Mouse (Mus musculus): Measurements from ENCODE around the gene Dppa3. TPM values are rescaled to one million over a fixed set of nuclear protein-coding genes. Genes with fewer than 3 reads are reported as not detected.
A peak's percentile ranks its signal among the peaks of the same experiment; 100 is the strongest.
"Not testable (repeated sequence)": the region's sequence is repeated elsewhere in the genome, so short reads cannot be mapped to it uniquely, and the experiment has no call there.

Gene Dppa3
- total RNA-seq, 2 experiments from 2014 or later = not detected

- ATAC-seq (replicated peaks; ENCODE audit: low FRiP score, low TSS enrichment, poor library complexity, severe bottlenecking) = no peak
These were observed 17.5 kb upstream of the Dppa3 start for GRCm38 (mm10) chr6:122608434-122609376.

DNA sequence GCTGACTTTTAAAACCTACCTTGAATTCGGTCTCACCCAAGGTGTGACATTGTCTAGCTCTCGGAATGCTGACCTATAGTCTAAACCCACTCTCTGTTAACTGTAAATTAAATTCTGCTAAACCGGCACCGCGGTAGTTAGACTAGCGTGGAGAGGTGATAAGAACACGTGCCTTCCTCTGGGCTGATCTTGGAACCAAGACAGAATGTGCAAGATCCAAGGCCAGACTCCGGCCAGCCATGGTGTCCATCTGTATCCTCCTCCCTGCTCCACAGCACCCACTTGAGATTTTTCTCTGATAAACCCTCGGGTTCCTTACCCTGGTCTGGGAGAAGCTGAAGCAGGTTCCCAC lies 16.9 kb upstream of the Dppa3 start:
- ATAC-seq (replicated peaks; ENCODE audit: low FRiP score, low TSS enrichment, poor library complexity, severe bottlenecking) = peak; percentile 31

GRCm38 (mm10) chr6:122609771-122610170 lies 16.4 kb upstream of the Dppa3 start, which contains the start of gene Gdf3:
TSS of gene Gdf3 (minus strand) at chr6:122610087.
- ATAC-seq (replicated peaks; ENCODE audit: low FRiP score, low TSS enrichment, poor library complexity, severe bottlenecking) = peak; percentile 82

DNA sequence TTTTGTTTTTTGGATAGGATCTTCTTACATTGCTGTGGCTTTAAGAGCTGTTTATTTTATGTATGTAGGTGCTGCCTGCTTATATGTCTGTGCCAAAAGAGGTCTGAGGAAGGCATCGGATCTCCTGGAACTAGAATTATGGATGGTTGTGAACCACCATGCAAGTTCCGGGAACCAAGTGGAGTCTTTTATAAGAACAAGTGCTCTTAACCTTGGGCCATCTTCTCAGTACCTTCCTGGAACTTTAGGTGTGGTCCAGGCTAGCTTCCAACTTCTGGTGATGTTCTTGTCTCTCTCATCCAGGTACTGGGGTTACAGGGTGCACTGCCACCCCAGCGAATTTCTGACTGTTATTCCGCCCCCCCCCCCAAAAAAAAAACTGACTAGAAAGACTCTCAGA lies 13.8 kb upstream of the Dppa3 start:
- no peak for ATAC-seq (replicated peaks; ENCODE audit: low FRiP score, low TSS enrichment, poor library complexity, severe bottlenecking)

- 0 out of 2 replicates have a peak, but pooled peaks have one; percentile 46 for ATAC-seq (replicated peaks; ENCODE audit: low FRiP score, low TSS enrichment, poor library complexity, severe bottlenecking)
These were observed 12.2 kb upstream of the Dppa3 start for GRCm38 (mm10) chr6:122614047-122614446.

DNA sequence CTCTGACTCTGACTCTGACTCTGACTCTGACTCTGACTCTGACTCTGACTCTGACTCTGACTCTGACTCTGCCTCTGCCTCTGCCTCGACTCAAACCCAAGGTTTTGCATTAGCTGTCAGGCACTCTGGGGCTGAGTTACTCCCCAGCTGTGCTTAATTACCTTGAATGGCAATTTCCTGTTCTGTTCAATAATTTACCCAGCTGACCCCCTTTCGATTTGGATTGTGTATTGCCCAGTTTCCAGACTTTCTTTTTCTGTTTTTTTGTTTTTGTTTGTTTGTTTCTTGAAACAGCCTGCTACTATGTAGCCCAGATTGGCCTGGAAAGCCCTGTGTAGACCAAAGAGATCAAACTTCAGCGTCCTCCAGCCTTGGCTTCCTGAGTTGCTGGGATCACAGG lies 10.2 kb upstream of the Dppa3 start:
- no peak for ATAC-seq (replicated peaks; ENCODE audit: low FRiP score, low TSS enrichment, poor library complexity, severe bottlenecking)

DNA sequence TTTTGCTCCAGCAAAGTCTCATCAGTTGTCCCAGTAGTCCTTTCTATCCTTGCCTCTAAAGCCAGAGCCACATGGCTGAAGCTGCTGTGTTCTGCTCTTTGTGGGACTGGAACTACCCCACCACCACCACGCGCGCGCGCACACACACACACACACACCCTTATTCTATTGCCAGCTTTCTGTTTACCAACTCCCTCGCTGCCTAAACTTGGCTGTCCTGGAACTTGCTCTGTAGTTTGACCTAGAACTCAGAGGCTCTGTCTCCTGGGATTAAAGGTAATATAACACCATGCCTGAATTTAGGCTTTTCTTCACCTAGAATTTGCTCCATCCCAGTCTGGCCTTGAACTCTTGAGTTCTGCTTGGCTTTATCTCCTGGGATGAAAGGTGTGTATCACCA lies 5.1 kb upstream of the Dppa3 start:
- no peak for ATAC-seq (replicated peaks; ENCODE audit: low FRiP score, low TSS enrichment, poor library complexity, severe bottlenecking)

GRCm38 (mm10) chr6:122624480-122624879 lies 1.7 kb upstream of the Dppa3 start:
- no peak for ATAC-seq (replicated peaks; ENCODE audit: low FRiP score, low TSS enrichment, poor library complexity, severe bottlenecking)

DNA sequence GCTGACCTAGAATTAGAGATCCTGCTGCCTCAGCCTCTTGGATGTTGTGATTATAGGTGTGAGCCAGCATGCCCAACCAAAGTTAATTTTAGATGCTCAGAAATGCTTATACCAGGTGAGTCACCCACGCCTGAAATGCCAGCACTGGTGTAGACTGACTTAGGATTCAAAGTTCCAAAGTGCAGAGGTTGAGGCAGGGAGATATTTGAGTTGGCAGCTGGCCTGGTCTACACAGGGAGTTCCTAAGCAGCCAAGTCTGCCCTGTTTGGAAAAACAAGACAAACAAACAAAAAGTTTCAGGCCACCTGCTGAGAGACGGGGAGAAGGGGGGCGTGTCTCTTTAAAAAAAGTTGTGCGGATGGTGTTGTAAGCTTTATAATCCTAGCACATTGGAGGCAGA lies 1.1 kb upstream of the Dppa3 start:
- ATAC-seq (replicated peaks; ENCODE audit: low FRiP score, low TSS enrichment, poor library complexity, severe bottlenecking) = no peak

- peak; percentile 87 for ATAC-seq (replicated peaks; ENCODE audit: low FRiP score, low TSS enrichment, poor library complexity, severe bottlenecking)
These were observed 1.4 kb downstream of the Dppa3 start for GRCm38 (mm10) chr6:122627469-122628108.

- peak; percentile 94 for ATAC-seq (replicated peaks; ENCODE audit: low FRiP score, low TSS enrichment, poor library complexity, severe bottlenecking)
These were observed 7.2 kb downstream of the Dppa3 start for GRCm38 (mm10) chr6:122633411-122633810.

- ATAC-seq (replicated peaks; ENCODE audit: low FRiP score, low TSS enrichment, poor library complexity, severe bottlenecking) = no peak
These were observed 9.1 kb downstream of the Dppa3 start for GRCm38 (mm10) chr6:122635315-122635714.

DNA sequence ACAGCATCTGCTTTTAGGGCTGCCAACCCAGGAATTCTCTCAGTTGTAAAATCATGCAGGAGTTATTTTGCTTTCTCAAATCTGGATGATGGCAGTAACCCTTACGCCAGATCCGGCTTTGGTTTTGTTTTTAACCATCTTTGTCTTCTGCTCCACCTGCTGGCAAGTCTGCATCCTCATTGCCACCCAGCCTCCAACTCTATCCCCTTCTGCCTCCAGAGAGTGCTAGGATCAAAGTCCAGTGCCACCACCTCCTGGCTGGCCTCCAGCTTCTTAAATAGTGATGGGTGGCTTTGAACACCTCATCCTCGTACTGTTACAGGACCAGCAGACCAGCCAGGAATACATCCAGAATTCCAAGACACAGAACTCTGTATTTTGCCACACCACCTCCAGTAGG lies 10.5 kb downstream of the Dppa3 start:
- no peak for ATAC-seq (replicated peaks; ENCODE audit: low FRiP score, low TSS enrichment, poor library complexity, severe bottlenecking)

GRCm38 (mm10) chr6:122637566-122637965 lies 11.4 kb downstream of the Dppa3 start:
- not testable (repeated sequence) for ATAC-seq (replicated peaks; ENCODE audit: low FRiP score, low TSS enrichment, poor library complexity, severe bottlenecking)

GRCm38 (mm10) chr6:122644196-122644595 lies 18.0 kb downstream of the Dppa3 start:
- ATAC-seq (replicated peaks; ENCODE audit: low FRiP score, low TSS enrichment, poor library complexity, severe bottlenecking) = not testable (repeated sequence)

- no peak for ATAC-seq (replicated peaks; ENCODE audit: low FRiP score, low TSS enrichment, poor library complexity, severe bottlenecking)
These were observed 23.7 kb downstream of the Dppa3 start for GRCm38 (mm10) chr6:122649903-122650302.

DNA sequence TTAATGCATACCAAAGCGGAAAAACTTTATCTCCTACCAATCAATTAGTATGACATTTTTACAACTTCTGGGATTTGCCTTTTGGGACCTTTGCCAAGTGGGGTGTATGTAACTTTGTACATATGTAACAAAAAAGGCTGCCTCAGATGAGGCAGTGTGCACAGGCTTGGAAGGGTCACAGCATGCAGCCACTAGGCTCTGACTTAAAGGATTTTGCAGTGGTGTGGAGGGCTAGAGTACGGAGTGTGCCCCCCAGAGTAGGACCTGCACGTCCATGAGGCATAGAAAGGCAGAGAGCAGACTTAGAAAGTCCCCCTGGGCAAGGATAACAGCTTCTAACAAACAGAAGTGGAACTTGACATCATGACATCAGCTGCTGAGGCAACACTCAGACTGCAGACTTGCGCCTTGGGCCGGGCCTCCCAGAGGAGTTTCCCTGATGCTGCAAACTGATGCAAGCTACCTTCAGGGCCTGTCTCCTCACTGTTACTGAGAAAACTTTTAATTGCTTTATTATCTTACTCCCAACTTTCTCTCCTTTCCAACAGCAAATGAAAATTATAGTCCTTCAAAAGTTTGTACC lies 24.3 kb downstream of the Dppa3 start:
- ATAC-seq (replicated peaks; ENCODE audit: low FRiP score, low TSS enrichment, poor library complexity, severe bottlenecking) = no peak

DNA sequence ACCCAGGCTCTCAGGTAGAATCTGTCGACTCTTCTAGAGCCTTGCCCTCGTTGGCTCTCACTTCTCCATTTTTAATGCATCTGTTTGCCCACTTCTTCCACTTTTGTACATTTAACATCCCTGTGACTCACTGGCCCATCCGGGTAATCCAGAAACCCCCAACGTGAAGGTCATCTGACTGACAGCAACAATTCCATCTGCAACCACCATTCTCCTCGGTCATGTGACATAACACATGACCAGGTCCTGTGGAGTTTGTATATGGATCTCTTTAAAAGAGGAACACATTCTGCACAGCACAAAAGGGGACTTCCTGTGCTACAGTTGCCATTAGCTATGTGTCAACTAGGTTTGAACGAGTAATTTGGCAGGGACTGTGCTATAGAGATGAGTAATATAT lies 28.1 kb downstream of the Dppa3 start:
- no peak for ATAC-seq (replicated peaks; ENCODE audit: low FRiP score, low TSS enrichment, poor library complexity, severe bottlenecking)

- ATAC-seq (replicated peaks; ENCODE audit: low FRiP score, low TSS enrichment, poor library complexity, severe bottlenecking) = no peak
These were observed 31.4 kb downstream of the Dppa3 start for GRCm38 (mm10) chr6:122657630-122658029.

DNA sequence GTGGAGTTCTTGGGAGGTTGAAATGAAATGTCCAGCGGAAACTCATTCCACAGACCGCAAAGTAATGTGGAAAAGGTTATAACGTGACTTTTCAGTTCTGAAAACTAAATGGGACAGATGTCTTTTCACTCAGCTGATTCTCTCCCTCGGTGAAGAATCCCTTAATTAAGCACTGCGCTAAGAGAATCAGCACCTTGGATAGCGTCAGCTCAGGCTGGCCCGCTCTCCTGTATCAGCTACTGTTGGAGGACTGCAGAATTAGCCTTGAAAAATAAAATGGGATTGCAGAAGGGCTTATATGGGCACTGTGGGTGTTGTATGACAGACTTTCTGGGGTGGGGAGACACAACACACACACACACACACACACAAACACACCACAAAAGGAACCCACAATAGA lies 33.4 kb downstream of the Dppa3 start:
- ATAC-seq (replicated peaks; ENCODE audit: low FRiP score, low TSS enrichment, poor library complexity, severe bottlenecking) = peak; percentile 81
